Mouse (Mus musculus): ENCODE results near the gene Doc2a. TPM values are rescaled to one million over a fixed set of nuclear protein-coding genes. Genes with fewer than 3 reads are reported as not detected.
A peak's percentile ranks its signal among the peaks of the same experiment; 100 is the strongest.

The Doc2a gene
- total and polyA plus RNA-seq, 3 experiments: 2.3 TPM; not detected in 2

- Histone ChIP-seq H3K4me3 (ENCODE audit: control insufficient read depth in 1 of 2, insufficient read depth in 1 of 2, low read depth in 2 of 2, low read length in 2 of 2) (no peak overlapping the region), H3K9ac (ENCODE audit: control insufficient read depth, low read depth, low read length, poor library complexity, severe bottlenecking) (no peak overlapping the region), H3K36me3 (ENCODE audit: control insufficient read depth in 1 of 2, insufficient read depth in 2 of 2, low read length in 2 of 2) (no peaks in the 10 kb centered on the region), H3K27me3 (ENCODE audit: control insufficient read depth in 1 of 2, insufficient read depth in 2 of 2, low read length in 2 of 2) (0 out of 4 replicates have a peak, but pooled peaks cover 2% of the 10 kb centered on the region in 2 experiments), H3K79me2 (ENCODE audit: control insufficient read depth, insufficient read depth, low read length, poor library complexity) (no peaks in the 10 kb centered on the region), H3K9me3 (replicated peaks; ENCODE audit: insufficient read depth, low read length) (no peaks in the 10 kb centered on the region), H3K27ac (ENCODE audit: control insufficient read depth, low read depth, low read length) (no peak overlapping the region), H3K4me1 (ENCODE audit: control insufficient read depth in 1 of 2, insufficient read depth in 2 of 2, low read length in 2 of 2) (no peaks in the 10 kb centered on the region; a peak in 1 of 4 replicates)
- TF ChIP-seq GATA1 (IDR thresholded peaks at IDR 0.05; ENCODE audit: low read depth, low read length) (peak; percentile 20; the same call in 1 of the 2 replicates), HCFC1 (IDR thresholded peaks at IDR 0.05; ENCODE audit: low read depth, low read length) (no peak)
- no peak for DNase-seq (ENCODE audit: low read depth, low spot score)
Observed at GRCm38 (mm10) chr7:126815726-126816222, 31.4 kb upstream of the Doc2a start.

DNA sequence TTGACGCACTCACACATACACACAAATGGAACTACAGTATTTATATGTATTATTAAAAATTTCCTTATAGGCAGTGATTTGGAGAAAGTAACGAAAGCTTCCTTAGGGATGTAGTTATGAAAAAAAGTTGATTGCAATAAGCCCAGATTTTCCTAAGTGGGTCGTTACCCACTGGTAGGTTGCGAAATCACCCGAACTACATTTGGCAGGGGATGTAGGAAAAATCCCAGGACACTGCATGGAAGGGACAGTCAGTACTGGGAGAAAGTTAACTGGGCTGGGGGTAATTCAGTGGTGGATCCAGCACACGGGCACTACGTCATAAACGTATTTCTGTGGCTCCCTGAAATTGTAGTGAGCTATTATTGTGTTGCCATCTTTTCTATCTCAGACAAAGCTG lies 30.7 kb upstream of the Doc2a start:
- no peak overlapping the region for H3K9ac ChIP-seq (ENCODE audit: control insufficient read depth, low read depth, low read length, poor library complexity, severe bottlenecking)
- H3K4me3 ChIP-seq (ENCODE audit: control insufficient read depth in 1 of 2, insufficient read depth in 1 of 2, low read depth in 2 of 2, low read length in 2 of 2): no peak overlapping the region
- TF ChIP-seq ZC3H11A (IDR thresholded peaks at IDR 0.05; ENCODE audit: low read depth, low read length) (no peak), RCOR1 (IDR thresholded peaks at IDR 0.05; ENCODE audit: low read depth, low read length) (no peak), RAD21 (IDR thresholded peaks at IDR 0.05; ENCODE audit: low read depth, low read length) (no peak), KAT2A (conservative IDR thresholded peaks at IDR 0.05; ENCODE audit: low read depth, low read length) (no peak), USF1 (IDR thresholded peaks at IDR 0.05; ENCODE audit: low read depth, low read length) (no peak), POLR2A (IDR thresholded peaks at IDR 0.05; ENCODE audit: control insufficient read depth in 1 of 2, insufficient read depth in 1 of 2, low read depth in 1 of 2, low read length in 2 of 2, poor library complexity in 1 of 2) (no peak), POLR2AphosphoS2 (IDR thresholded peaks at IDR 0.05; ENCODE audit: low read length) (no peak), MAX (IDR thresholded peaks at IDR 0.05; ENCODE audit: low read length) (no peak), ZNF384 (IDR thresholded peaks at IDR 0.05; ENCODE audit: low read depth, low read length) (no peak), ZKSCAN1 (IDR thresholded peaks at IDR 0.05; ENCODE audit: low read depth, low read length) (no peak), NELFE (IDR thresholded peaks at IDR 0.05; ENCODE audit: low read depth, low read length) (no peak), CTCF (IDR thresholded peaks at IDR 0.05 in 2 of 3, conservative IDR thresholded peaks at IDR 0.05 in 1 of 3; ENCODE audit: control insufficient read depth in 1 of 3, insufficient read depth in 1 of 3, low read depth in 2 of 3, low read length in 3 of 3, poor library complexity in 1 of 3, severe bottlenecking in 1 of 3) (no peak), EP300 (IDR thresholded peaks at IDR 0.05; ENCODE audit: low read depth in 1 of 2, low read length in 2 of 2) (no peak), SMC3 (IDR thresholded peaks at IDR 0.05; ENCODE audit: low read depth, low read length) (no peak), USF2 (IDR thresholded peaks at IDR 0.05; ENCODE audit: borderline replicate concordance in 1 of 2, insufficient read depth in 1 of 2, low read depth in 1 of 2, low read length in 2 of 2) (no peak), MXI1 (IDR thresholded peaks at IDR 0.05; ENCODE audit: low read depth, low read length) (no peak), JUND (IDR thresholded peaks at IDR 0.05; ENCODE audit: low read depth, low read length) (no peak), BHLHE40 (IDR thresholded peaks at IDR 0.05; ENCODE audit: borderline replicate concordance, low read depth, low read length) (no peak), MYC (IDR thresholded peaks at IDR 0.05; ENCODE audit: low read depth, low read length) (no peak)
- 0 out of 4 replicates have a peak, but pooled peaks cover 2% of the 10 kb centered on the region in 2 experiments for H3K27me3 ChIP-seq (ENCODE audit: control insufficient read depth in 1 of 2, insufficient read depth in 2 of 2, low read length in 2 of 2)
- no peaks in the 10 kb centered on the region for H3K79me2 ChIP-seq (ENCODE audit: control insufficient read depth, insufficient read depth, low read length, poor library complexity)
- no peaks in the 10 kb centered on the region; a peak in 1 of 4 replicates for H3K4me1 ChIP-seq (ENCODE audit: control insufficient read depth in 1 of 2, insufficient read depth in 2 of 2, low read length in 2 of 2)
- DNase-seq (ENCODE audit: low read depth, low spot score): no peak
- no peaks in the 10 kb centered on the region for H3K36me3 ChIP-seq (ENCODE audit: control insufficient read depth in 1 of 2, insufficient read depth in 2 of 2, low read length in 2 of 2)
- no peak overlapping the region for H3K27ac ChIP-seq (ENCODE audit: control insufficient read depth, low read depth, low read length)
- H3K9me3 ChIP-seq (replicated peaks; ENCODE audit: insufficient read depth, low read length): no peaks in the 10 kb centered on the region

All from MEL (cell line).